Mouse (Mus musculus) adrenal gland, postnatal 25 days (tissue): ENCODE measurements around the gene Depp1. TPM values are rescaled to one million over a fixed set of nuclear protein-coding genes. Genes with fewer than 3 reads are reported as not detected.
A peak's percentile ranks its signal among the peaks of the same experiment; 100 is the strongest.

ENCODE experiments used
- DNase-seq: peaks from one replicate; pipeline ENCODE4 v3.0.0; 2021; ENCODE audit warnings: mixed read lengths
- total RNA-seq: library from RNA; stranded (reverse); gene quantifications from 2 replicates; pipeline ENCODE4 v1.2.3, GENCODE M21; 2021

Gene Depp1
- total RNA-seq, 1 experiment from 2014 or later: 3.6 TPM

DNA sequence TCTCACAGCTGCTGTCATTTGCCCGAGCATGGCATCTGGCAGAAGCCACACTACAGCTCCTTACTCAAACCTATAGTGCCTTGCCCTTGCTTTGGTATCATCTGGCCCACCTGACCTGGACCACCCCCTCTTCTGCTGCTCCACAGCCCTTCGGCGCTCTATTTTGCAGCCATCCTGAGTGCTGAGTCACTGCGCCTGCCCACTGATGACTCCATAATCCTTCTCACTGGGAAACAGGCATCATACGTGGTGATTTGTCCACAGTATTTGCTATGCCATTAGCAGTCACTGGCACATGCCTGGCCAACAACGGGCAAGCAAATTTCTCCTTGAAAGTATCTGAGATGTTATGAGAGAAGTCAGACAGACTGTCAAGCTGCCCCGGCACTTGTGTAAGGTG is 598 bp upstream of the Depp1 start:
- no peak for DNase-seq

DNA sequence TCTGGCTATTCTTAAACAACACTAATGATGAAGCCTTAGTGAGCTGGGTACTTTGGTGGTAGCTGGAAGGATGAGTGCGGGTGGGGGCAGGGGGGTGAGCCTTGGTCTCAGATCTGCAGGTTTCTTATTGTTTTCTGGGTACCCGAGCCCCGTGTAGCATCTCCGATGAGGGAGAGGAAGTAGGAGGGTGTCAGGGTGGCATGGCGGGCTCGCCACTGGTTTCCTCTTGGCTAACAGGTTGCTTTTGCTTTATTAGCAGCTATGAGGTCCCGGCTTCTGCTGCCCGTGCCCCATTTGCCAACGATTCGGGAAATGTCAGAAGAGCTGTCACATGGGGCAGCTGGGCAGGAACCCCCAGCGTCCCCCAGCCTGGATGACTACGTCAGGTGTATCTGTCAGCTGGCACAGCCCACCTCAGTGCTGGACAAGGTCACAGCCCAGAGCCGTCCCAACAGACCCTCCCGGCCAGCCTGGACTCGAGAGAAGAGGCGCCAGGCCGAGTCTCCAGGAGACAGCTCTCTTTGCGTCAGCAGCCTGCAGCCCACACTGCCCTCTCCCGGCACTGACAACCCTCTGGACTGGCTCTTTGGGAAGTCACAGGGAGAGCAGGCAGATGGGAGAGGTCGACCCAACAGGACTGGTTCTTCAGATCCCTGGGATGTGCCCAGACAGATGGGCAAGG is 1.2 kb downstream of the Depp1 start:
- no peak for DNase-seq

DNA sequence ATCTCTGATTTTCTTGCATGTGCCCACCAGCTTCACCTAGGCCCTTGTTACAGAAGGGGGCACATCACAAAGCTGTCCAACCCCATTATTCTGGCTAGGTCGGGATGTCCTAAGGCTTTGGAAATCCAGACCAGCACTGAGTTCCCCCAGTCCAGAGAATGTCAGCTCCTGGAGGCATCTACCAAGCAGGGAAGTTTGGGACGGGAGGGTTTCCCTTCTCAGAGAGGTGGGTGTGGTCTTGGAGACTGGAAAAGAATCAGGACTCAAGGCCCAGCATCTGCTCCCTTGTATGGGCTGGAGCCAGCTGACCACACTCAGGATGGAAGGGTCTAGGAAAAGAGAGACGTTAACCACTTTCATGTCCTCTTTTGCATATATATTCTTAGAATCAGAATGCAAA is 2.8 kb downstream of the Depp1 start:
- no peak for DNase-seq

DNA sequence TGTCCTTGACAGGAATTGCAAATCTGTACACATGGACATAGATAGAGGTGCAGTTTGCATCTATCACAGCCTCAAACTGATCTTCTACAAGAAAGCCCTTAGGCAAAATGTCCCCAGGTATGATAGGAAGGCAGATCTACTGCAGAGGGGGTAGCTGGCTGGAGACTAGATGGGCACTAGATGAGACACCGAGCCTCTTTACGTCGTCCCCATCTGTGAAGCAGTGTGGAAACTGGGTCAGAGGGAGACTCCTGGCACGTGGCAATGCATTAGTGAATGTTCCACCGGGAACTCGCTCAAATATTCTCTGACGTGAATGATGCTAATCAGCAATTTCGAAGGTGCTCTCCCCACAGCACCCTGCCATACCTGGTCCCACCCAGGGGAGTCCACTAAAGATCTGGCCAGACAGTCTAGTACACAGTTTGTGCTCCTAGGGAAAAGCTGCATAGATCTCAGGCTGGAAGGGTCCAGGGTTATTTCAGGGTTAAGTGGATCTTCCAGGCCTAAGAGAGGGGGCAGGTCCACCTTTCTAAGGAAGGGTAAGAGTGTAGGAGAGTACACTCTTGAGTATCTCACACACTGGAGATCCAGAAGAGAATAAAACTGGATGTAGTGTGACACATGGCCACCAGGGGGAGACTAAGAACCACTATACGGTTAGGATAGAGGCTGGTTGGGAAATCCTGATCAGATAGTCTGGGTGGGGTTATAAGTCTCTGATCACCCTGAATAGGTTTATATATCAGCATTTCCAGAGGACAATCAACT is 3.5 kb downstream of the Depp1 start:
- DNase-seq: peak; percentile 42

DNA sequence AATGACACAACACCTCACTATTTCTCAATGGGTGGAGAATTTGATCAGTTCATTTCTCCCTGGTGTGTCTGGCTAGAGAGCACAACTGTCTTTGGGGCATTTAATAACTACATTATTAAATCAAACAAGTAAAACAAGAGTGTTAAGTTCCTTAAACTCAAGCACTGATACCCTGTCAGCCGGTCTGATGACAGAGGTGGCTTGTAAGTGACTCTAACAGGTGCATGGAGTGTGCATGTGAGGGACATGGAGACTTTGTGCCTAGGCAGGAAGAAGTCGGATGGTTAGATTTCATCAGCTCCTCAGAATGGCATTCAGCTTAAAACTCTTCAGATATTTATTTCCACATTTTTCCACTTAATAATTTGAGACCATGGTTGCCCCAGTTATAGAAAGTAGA is 13.0 kb downstream of the Depp1 start:
- DNase-seq: no peak

DNA sequence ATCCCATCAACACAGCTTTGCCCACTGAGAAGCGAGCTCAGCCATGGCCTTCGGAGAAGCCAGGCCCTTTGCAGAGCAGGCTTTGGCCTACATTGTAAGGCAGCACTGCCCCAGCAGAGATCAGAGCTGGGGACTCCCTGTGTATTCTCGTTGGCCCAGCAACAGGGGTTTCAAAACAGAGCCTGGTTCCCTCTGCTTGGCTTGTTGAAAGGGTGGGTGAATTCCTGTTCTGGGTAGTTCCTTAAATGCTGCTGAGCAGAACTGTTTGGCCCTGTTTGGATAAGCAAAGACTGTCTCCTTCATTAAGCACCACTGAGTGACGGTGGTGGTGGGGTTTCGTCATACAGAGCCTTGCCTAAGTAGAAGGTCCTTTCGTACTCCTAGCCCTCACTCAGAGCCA is 13.6 kb downstream of the Depp1 start:
- no peak for DNase-seq

DNA sequence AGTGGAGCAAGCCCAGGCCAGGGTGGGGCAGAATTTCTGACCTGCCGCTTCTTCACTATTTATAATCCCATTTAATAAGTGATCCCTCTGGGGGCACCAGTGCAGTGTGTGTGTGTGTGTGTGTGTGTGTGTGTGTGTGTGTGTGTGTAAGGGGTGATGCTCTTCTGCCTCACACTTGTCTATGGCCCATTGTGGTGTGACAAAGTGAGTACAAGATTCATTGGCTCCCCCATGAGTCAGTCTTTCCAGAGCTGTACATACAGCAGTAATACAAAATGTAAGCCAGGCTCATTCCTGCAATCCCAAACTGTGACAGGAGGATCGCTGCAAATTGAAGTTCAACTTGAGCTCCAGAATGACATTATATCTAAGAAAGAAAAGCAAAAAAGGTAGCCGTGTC is 14.4 kb downstream of the Depp1 start:
- DNase-seq: no peak

DNA sequence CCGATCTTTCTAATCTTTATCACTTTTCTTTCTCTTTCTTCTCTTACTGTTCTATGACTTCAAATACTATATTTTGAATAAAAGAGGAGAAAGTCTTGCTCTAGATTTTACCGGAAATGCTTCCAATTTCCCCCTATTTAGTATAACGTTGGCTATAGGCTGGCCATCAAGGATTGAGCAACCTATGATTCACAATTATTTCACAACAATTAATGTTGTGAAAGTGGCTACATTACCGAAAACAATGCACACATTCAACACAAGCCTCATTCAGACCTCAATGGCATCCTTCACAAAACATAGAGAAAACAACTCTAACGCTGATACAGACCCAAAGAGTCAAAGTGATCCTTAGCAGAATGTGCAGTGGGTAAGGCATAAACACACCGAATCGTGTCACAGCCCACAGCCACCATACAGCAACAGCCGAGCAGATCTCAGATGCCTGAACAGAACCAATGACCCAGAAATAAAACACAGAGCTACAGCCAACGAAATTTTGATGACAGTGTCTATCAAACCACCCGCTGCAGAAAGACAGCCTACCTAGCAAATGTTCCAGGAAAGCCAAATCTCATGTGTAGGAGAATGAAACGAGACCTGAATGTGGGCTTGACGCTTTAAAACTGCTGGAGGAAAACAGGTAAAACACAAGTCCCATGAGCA is 15.8 kb downstream of the Depp1 start:
- no peak for DNase-seq

DNA sequence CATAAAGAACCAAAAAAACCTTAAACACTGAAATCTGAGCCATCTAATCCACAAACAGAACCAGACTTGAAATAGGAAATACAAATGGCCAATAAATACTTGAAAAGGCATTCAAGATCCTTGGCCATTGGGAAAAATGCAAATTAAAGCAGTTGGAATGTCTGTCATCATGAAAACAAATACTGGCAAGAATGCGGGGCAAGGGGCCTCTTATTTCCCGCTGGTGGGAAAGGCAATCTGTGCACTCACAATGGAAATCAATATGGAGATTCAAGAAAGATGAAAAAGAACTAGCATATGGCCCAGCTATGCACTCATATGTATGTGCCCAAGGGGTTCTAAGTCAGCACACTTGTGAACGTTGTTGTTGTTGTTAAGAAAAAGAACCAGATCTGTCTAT is 16.5 kb downstream of the Depp1 start:
- no peak for DNase-seq

DNA sequence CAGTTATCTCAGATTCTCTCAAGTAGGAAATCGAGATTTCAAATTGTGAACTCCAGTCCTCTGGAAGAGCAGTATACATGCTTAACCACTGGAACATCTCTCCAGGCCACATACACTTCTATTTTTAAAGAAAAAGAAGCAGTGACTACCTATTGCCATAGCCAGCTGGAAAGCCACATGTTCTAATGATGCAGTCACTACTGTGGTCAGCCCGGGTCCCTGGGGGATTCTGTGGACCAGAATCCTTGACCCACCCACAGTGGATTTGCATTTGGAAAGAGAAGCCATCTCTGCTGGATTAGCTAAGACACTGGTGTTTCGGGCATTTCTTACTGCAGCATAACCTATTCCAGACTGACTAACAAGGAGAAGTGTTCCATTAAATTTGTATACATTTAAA is 17.0 kb downstream of the Depp1 start:
- DNase-seq: no peak

DNA sequence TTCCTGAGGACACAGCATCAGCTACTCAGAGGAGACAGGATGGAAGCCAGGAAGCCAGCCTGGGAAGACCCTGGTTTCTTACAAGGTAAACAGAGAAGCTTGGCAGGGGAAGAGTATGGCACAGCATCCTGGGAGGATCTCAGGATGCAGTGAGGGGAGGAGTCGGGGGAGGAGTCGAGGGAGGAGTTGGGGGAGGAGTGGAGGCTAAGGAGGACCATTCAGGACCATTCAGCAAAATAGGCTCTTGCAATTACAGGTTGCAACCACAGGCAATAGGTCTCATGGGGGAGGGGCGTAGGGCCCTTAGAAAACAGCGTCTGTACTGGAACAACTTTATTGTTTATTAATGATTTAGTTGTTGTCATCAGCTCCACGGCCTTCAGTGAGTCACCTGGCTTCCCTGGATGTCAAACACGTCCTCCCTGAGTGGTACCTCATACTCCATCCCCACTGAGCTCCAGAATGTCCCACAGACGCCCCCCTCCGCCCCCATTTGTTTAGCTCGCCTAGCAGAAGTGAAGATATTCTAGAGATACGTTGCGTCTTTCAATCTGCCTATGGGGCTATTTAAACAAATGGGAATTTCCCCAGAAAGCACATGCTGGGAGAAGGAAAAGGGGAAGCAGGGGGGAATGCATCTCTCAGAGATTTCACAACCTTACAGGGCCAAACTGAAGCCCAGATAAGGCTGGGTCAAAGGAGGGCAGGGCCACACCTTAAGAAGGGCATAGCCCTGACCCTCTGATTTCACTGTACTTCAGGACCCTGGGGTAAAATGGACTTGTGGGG is 18.5 kb downstream of the Depp1 start:
- no peak for DNase-seq

DNA sequence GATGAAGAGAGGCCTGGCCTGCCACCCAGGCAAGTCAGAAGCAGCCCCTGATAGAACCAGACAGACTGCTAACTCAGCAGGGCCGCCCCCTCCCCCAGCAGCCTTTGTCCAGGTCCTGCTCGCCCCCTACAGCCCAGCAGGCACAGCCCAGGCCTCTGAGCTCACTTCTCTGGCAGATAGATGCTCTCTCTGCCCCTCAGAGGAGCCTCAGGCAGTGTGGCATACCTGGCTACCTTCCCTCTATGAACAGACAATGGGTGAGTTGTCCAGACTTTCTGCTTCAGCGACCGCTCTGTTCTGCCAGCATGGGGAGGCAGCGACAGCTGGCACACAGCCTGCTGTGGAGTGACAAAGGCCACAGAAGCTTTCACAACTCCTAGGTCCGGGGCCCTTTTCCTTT is 19.7 kb downstream of the Depp1 start:
- no peak for DNase-seq

DNA sequence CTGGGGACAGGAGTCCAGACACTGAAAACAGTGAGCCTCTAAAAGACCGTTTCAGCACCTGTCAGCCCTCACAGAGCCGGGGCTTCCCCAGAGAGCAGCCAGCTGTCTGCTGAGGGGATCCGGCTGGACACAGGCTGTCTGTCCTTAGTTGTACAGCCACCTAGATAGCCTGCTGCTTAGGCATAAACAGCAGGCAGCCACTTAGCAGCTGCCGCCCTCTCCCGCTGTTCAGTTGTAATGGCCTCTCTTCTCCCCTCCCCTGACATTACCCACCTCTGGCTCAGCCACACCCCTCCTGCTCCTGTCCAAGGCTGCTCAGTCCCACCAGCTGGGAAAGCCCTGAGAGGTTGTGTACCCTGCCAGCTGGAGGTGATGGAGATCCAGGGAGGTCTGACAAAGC is 20.6 kb downstream of the Depp1 start:
- DNase-seq: no peak

DNA sequence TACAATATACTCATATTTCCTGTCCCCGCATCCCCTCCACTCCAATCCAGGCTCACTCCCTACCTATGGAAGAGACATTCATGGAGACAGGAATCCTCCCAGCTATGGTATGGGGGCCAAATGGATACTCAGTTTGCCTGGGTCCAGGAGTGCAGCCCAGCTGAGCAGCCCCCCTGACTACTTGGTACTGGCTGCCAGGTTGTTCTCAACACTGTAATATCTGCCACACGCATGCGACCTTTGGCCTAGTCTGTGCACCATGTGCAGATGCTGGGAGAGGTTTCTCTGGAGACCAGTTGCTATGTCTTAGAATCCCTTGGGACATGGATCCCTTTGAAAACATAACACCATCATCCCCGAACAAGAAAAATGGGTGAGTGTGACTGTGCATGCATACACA is 21.4 kb downstream of the Depp1 start:
- no peak for DNase-seq

DNA sequence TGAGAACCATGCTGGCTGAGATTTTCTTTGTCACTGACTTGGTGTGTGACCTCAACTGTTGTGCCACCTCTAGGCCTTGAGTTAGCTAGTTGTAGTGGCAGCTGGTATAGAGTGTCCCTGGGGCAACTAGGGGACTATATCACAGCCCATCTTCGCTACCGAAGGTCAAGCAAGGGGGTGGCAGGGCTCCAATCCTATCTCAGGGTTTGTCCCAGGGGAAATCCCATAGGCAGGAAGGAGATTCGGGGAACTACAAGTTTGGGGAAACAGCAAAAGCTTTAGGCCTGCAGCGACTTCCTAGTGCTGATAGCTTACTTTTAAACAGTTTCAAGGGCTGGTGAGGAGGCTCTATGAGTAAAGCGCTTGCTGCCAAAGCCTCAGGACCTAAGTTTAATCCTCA is 21.9 kb downstream of the Depp1 start:
- DNase-seq: no peak

DNA sequence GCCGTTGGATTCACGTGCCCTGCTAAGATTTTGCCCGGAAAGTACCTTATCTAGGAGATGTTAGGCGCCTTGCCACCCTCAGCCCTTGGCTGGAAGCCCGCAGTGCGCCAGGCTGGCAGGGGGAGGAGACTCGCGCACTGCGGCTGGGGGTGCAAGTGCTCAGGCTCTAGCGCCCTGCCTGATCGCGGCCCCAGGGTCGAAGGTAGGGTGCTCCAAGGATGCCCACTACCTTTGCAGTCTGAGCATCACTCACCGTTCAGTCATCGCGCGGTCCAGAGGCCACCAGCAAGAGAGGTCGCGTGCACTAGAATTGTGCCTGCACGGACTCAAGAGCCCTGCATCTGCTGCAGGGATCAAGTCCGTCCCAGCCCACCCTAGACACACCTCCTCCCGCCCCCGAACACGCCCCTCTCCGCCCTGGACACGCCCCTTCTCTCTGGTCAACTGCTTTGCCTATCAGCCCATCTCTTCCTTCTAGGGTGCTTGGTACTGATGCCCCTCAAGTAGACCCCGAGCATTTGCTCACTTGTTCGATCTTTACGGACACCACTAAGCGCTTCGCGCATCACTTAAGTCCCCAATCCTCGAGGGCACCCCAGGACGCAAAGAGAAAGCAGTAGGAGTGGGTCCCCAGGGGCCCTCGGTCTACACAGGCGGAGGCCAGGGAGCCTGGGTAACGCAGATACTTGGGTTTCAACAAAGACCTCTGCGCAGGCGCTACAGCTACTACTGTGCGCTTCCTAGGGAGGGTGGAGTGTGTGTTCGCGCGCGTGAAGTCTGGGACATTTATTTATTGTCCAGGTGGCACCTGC is 23.3 kb downstream of the Depp1 start, which contains the start of gene Rassf4:
Gene Rassf4 (minus strand): TSS at position 482 of the 812 bp plus-strand sequence.
- peak; percentile 78 for DNase-seq

DNA sequence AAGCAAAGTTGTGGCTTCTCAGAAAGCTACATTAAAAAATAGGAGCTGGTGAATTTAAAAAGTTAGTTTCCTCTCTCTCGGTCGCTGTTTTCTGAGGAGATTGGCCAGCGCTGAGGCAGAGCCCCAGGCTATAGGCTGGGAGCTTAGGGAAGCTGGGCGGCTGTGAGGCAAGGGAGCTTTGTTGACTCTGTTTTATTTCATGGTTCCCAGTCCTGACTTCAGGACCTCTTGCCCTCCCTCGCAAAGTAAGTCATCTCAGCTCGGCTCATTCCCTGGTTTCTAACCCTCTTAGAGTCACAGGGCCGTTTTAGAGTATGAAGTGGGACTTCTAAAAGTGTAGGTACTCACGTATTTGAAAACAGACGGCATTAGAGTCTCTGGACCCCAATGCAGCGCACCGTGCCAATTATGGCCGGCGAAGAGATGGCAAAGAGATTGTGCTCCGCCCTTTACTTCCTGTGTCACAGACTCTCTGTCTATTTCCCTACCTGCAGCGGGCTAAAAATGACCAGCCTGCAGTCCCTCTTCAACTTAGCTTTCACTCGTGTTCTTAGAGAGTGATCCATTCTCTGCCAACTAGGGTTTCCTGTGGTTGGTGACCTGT is 24.0 kb downstream of the Depp1 start:
- no peak for DNase-seq

DNA sequence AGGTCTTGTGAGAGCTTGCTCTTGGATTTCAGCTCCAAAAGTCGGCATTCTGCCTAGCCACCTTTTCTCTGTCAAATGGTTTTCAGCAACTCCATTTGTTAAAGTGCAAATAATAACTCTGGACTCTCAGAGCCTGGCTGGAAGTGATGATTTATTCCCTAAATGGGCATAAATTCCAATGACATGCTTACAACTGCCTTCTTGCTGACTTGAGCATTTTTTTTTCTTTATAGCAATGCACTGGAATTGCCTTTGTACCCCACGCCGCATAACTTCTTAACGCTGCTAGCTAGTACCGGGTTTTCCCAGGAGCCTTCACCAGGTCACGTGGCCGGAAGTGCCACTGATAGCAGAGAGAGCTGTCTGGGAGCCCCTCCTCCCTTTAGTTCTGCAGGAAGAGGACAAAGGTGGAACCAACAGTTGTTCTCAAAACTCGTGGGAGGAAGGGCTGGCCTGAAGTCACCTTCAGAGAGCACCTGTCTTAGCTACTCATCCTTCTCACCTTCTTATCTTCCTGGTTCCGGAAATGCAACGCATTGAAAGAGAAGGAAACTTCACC is 26.0 kb downstream of the Depp1 start:
- DNase-seq: no peak

DNA sequence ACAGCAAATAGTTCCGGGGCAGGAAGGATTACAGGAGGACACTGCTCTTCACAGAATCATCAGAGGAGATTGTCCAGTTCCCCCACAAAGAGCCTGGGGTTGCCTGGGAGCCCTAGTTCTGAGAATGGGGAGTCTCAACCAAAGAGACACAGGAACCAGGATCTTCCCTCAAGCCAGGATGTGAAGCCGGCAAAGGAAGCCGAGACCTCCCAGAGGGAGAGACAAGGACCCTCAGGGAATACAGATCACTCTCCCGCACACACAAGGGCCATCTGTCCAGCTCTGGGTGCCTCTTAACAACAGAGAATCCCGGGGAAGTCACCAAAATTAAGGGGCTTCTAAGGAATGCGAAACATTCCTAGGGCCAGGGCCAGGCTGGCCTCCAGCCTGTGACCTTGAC is 26.9 kb downstream of the Depp1 start:
- no peak for DNase-seq

DNA sequence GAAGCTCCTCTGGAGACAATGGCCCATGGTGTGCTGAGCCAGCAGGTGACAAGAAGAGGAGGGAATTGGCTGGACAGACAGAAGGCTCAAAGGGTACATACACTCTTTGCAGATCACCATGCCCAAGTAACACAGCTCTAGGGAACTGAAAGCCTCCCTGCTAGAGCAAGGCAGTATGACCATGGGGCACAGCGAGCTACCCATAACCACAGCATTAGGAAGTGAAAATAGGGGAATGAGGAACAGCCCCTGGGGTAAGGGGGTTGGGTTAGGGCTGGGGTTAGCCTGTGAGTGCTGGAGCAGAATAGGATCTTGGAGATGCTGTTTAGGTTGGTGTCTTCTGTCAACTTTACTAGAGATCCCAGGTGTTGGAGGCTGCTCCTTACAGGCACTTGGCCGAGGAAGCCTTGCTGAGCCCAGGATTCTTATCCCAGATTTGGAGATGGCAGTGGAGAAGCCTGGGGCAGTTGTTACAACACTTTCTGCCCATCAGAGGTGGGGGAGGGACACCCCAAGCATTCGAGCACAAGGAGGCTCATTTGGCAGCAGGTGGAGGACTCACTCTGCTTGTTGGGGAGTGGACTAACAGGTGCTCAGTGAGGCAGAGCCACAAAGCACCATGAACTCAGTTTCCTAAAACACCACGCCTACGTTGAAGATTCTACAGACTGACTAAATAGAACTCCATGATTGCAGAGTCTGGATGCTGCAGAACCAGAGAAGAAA is 29.3 kb downstream of the Depp1 start:
- DNase-seq: no peak
